Mouse (Mus musculus) testis, adult 2 months (tissue): Measurements from ENCODE around the gene Gucd1. TPM values are rescaled to one million over a fixed set of nuclear protein-coding genes. Genes with fewer than 3 reads are reported as not detected.
"Not testable (repeated sequence)": the region's sequence is repeated elsewhere in the genome, so short reads cannot be mapped to it uniquely, and the experiment has no call there.

Experiments used
- H3K27ac ChIP-seq: fragments of 200-500 bp; 2 replicates; pipeline ENCODE4 v1.5.1; 2012; ENCODE audit warnings: low read depth, low read length; ENCODE audit not compliant: control insufficient read depth, insufficient read depth
- H3K27me3 ChIP-seq: fragments of 200-500 bp; 2 replicates; pipeline ENCODE4 v1.6.1; 2012; ENCODE audit warnings: mild to moderate bottlenecking, low read length, moderate library complexity; ENCODE audit not compliant: control insufficient read depth, insufficient read depth
- H3K36me3 ChIP-seq: fragments of 200-500 bp; 2 replicates; pipeline ENCODE4 v1.6.1; 2012; ENCODE audit warnings: mild to moderate bottlenecking, low read length; ENCODE audit not compliant: control insufficient read depth, insufficient read depth
- H3K4me1 ChIP-seq: fragments of 200-500 bp; 2 replicates; pipeline ENCODE4 v1.6.1; 2012; ENCODE audit warnings: low read length; ENCODE audit not compliant: control insufficient read depth, insufficient read depth
- H3K4me3 ChIP-seq: fragments of 200-500 bp; 2 replicates; pipeline ENCODE4 v1.5.1; 2012; ENCODE audit warnings: low read depth, mild to moderate bottlenecking, low read length, moderate library complexity, mixed read lengths; ENCODE audit not compliant: control insufficient read depth
- CTCF ChIP-seq: fragments of 200-500 bp; IDR thresholded peaks from 2 replicates; pipeline ENCODE4 v1.5.1; 2012; ENCODE audit warnings: low read depth, mild to moderate bottlenecking, inconsistent platforms, low read length, moderate library complexity; ENCODE audit not compliant: control insufficient read depth, insufficient read depth, insufficient replicate concordance
- POLR2A ChIP-seq: fragments of 200-500 bp; IDR thresholded peaks from 2 replicates; pipeline ENCODE4 v1.6.1; 2012; ENCODE audit warnings: low read depth, mild to moderate bottlenecking, inconsistent platforms, low read length, moderate library complexity; ENCODE audit not compliant: control insufficient read depth
- polyA plus RNA-seq: library from polyadenylated mRNA; depleted of rRNA; stranded (reverse); fragments of >200 nt; gene quantifications from 2 replicates; pipeline ENCODE4 v1.2.3, GENCODE M21; 2012

Gucd1 gene
- polyA plus RNA-seq, 1 experiment, result 15.1 TPM

DNA sequence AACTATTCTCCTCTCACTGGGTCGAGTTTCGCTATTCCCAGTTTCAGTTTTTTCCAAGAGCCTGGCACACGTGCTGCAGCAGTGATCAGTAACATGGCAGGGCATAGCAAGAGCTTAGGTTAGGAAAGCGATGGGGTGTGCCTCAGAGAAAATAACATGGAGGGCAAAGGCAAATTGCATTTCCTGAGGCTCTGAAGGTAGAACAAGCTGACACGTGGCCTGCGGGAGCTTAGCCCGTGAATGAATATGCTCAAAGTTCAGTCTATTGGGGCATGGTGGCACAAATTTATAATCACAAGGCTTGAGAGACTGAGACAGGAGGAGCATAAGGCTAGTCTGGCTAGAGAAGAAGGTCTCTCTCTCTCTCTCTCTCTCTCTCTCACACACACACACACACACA, 5.0 kb downstream of the Gucd1 start:
- no peak overlapping the region for H3K4me3 ChIP-seq
- no peaks in the 10 kb centered on the region for H3K27me3 ChIP-seq
- peaks cover 8% of the 10 kb centered on the region for H3K4me1 ChIP-seq
- no peak overlapping the region for H3K27ac ChIP-seq
- no peak for TF ChIP-seq POLR2A
- no peak for TF ChIP-seq CTCF
- no peaks in the 10 kb centered on the region; the same call in 1 of the 2 replicates for H3K36me3 ChIP-seq

DNA sequence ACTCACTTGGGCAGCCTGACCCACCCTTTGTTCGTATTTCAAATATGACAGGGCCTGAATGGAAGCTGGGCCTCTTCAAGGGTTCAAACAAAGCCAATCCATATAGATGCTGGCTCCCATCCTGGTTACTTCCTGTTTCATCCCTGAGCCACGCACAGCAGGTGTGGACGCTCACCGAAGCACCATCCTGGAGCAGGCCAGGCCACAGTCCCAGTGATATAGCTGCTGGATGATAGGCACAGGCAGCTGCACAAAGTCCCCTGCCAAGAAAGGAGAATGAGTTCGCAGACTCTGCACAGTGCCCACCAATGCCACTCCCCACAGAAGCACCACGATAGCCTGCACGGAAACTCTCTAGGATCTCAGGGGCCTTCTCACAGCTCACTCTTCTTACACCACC, 5.9 kb downstream of the Gucd1 start:
- Histone ChIP-seq H3K4me3 (no peak overlapping the region), H3K4me1 (peaks cover 8% of the 10 kb centered on the region), H3K27me3 (no peaks in the 10 kb centered on the region), H3K27ac (no peak overlapping the region), H3K36me3 (no peaks in the 10 kb centered on the region; the same call in 1 of the 2 replicates)
- TF ChIP-seq POLR2A (no peak), CTCF (no peak)

DNA sequence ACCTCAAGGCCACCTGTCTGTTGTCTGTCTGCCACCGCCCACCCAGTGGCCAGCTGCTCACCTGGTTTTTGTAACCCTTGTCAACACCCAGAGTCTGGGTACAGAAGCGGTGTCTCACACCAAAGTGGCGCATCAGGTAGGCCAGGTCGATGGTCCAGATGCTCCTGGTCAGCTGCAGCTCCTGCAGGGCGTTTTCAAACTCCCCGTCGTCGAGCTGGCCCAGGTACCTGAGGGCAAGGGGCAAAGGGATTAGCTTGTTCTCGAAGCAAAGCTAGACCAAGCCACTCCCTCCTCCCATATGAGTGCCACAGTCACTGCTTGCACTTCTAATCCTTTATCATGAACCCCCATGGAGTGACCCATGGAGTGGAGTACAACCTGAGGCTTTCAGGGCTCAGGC, 6.7 kb downstream of the Gucd1 start:
- Histone ChIP-seq H3K27me3 (no peaks in the 10 kb centered on the region), H3K36me3 (no peaks in the 10 kb centered on the region; the same call in 1 of the 2 replicates), H3K27ac (no peak overlapping the region), H3K4me1 (peaks cover 3% of the 10 kb centered on the region), H3K4me3 (no peak overlapping the region)
- no peak for TF ChIP-seq CTCF
- no peak for TF ChIP-seq POLR2A

DNA sequence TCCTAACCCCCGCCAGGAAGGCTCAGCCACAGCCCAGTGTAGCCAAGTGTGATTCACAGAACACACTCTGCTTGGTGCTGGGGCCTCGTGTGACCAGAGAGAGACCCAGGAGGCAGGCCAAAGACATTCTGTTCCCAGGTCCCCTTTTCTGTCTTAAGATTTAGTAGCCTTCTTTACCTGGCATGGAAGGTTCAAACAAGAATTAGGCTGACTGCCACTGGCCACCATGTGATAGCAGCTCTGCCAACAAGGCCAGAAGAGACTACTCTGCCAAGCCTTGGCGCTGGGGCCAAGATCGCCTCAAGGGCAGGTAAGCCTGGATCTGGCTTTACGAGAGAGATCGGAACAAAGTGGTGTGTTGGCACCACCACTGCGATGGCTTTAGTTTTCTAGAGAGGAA, 7.3 kb downstream of the Gucd1 start:
- H3K36me3 ChIP-seq, result no peaks in the 10 kb centered on the region; the same call in 1 of the 2 replicates
- H3K27me3 ChIP-seq, result no peaks in the 10 kb centered on the region
- H3K4me1 ChIP-seq, result no peaks in the 10 kb centered on the region
- H3K27ac ChIP-seq, result no peak overlapping the region
- TF ChIP-seq CTCF (no peak), POLR2A (no peak)
- no peak overlapping the region for H3K4me3 ChIP-seq

DNA sequence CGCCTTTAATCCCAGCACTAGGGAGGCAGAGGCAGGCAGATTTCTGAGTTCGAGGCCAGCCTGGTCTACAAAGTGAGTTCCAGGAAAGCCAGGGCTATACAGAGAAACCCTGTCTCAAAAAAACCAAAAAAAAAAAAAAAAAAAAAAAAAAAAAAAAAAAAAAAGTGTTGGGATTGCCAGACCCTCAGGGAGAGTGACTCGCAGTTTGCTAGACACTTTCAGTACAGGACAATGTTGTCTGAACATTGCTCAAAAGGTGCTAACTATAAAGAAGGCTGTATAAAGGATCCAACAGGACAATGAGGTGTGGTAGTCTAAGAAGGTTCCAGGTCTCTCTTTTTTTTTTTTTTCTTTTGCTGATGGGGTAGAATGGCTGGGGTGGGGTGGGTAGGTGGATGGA, 11.8 kb downstream of the Gucd1 start:
- not testable (repeated sequence) for H3K4me1 ChIP-seq, H3K36me3 ChIP-seq, H3K4me3 ChIP-seq, H3K27me3 ChIP-seq, H3K27ac ChIP-seq

DNA sequence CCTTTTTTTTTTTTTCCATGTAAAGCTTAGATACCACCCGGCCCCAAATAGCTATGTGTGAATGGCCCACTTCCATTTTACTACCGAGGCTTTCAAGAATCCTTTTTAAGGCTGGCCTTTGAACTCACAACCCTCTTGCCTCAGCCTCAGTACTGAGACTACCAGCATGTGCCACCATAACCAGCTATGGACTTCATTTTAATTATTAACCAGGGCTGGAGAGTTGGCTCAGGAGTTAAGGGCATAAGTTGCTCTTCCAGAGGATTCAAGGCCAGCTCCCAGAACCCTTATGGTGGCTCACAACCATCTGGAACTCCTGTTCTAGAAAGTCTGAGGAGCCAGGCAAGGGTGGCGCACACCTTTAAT, 12.7 kb downstream of the Gucd1 start:
- TF ChIP-seq POLR2A (no peak), CTCF (no peak)
- no peaks in the 10 kb centered on the region; the same call in 1 of the 2 replicates for H3K36me3 ChIP-seq
- no peaks in the 10 kb centered on the region for H3K4me1 ChIP-seq
- H3K27ac ChIP-seq, result no peak overlapping the region
- no peak overlapping the region for H3K4me3 ChIP-seq
- H3K27me3 ChIP-seq, result no peaks in the 10 kb centered on the region

DNA sequence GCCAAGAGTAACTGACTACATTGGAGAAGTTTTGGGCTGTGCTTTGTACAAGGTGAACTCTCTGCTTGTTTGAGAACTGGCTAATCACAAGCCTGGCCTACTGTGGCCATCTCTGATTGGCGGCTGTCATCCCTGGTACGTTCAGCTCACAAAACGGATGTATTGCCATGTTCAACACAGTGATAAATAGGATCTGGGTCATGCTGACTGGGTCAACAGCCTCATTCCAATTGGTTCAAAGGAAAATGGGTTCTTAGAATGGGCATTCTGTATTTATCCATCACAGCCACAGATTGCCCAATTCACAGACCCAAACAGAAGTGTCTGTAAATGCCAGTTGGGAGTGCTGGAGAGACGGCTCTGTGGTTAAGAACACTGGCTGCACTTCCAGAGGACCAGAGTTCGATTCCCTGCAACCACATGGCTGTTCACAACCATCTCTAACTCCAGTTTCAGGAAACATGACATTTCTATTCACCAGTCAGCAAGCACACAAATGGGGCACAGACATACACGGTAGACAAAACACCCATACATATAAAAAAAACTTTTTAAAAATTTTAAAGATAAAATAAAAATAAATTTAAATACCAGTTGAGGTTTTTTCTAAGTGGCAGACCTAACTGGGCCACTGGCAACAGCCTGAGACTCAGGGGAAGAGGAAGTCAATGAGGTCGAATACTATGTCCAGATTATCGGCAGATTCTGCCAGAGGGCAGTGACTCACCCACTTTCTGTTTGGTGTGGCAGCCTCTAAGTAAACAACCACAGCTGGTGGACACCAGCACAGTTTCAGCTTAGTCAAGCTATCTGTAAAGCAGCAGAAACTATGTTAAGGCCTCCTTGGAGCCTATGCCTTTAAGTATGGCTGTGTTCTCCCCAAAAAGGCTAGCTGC, 13.3 kb downstream of the Gucd1 start:
- Histone ChIP-seq H3K36me3 (no peaks in the 10 kb centered on the region; the same call in 1 of the 2 replicates), H3K4me1 (no peaks in the 10 kb centered on the region), H3K4me3 (no peak overlapping the region), H3K27me3 (no peaks in the 10 kb centered on the region), H3K27ac (no peak overlapping the region)
- TF ChIP-seq POLR2A, result no peak
- no peak for TF ChIP-seq CTCF
